Mouse (Mus musculus) liver, embryonic 15.5 days (tissue): Measurements from ENCODE around the gene Plxnc1. TPM values are rescaled to one million over a fixed set of nuclear protein-coding genes. Genes with fewer than 3 reads are reported as not detected.

Source experiments
- ATAC-seq: fragments of 200-750 bp; cut with Nextera tagmentation; 2 replicates; pipeline ENCODE4 v1.8.0; 2017; ENCODE audit warnings: moderate number of reproducible peaks, mild to moderate bottlenecking, moderate library complexity; ENCODE audit not compliant: insufficient read depth
- H3K27ac ChIP-seq: fragments of 300-500 bp; sonication (generic); replicated peaks from 2 replicates; pipeline ENCODE4 v1.5.1; 2015; ENCODE audit warnings: mild to moderate bottlenecking, inconsistent platforms
- H3K27me3 ChIP-seq: fragments of 300-500 bp; sonication (generic); 2 replicates; pipeline ENCODE4 v1.6.1; 2015; ENCODE audit warnings: mild to moderate bottlenecking, inconsistent platforms
- H3K36me3 ChIP-seq: fragments of 300-500 bp; sonication (generic); replicated peaks from 2 replicates; pipeline ENCODE4 v1.6.1; 2015; ENCODE audit warnings: moderate library complexity, mild to moderate bottlenecking, inconsistent platforms
- H3K4me1 ChIP-seq: fragments of 300-500 bp; sonication (generic); replicated peaks from 2 replicates; pipeline ENCODE4 v1.6.1; 2015; ENCODE audit warnings: inconsistent platforms
- H3K4me2 ChIP-seq: fragments of 300-500 bp; sonication (generic); 2 replicates; pipeline ENCODE4 v1.6.1; 2015; ENCODE audit warnings: moderate library complexity, mild to moderate bottlenecking, inconsistent platforms
- H3K4me3 ChIP-seq: fragments of 300-500 bp; sonication (generic); replicated peaks from 2 replicates; pipeline ENCODE4 v1.5.1; 2015; ENCODE audit warnings: mild to moderate bottlenecking, inconsistent platforms
- H3K9ac ChIP-seq: fragments of 300-500 bp; sonication (generic); 2 replicates; pipeline ENCODE4 v1.6.1; 2015; ENCODE audit warnings: moderate library complexity, mild to moderate bottlenecking, inconsistent platforms
- H3K9me3 ChIP-seq: fragments of 300-500 bp; sonication (generic); replicated peaks from 2 replicates; pipeline ENCODE4 v1.6.1; 2016; ENCODE audit warnings: inconsistent platforms
- WGBS: fragments of 180-500 bp; shearing (Covaris S2); methylation state at CpG from one replicate; pipeline ENCODE4 v1.1.7; 2015; ENCODE audit warnings: mixed read lengths; ENCODE audit not compliant: insufficient replicate concordance; 5-methylcytosine and 5-hydroxymethylcytosine counted together
- polyA plus RNA-seq: library from polyadenylated mRNA; unstranded; fragments of >200 nt; fragmentation: Nextera tagmentation; extraction: Ambion mirVana; gene quantifications from 2 replicates; pipeline ENCODE4 v1.2.1, GENCODE M21; 2015

Gene Plxnc1
- polyA plus RNA-seq: 2.1 and 2.2 TPM in 2 replicates

GRCm38 (mm10) chr10:94944691-94945205 lies at the start of gene Plxnc1:
TSS of gene Plxnc1 (minus strand) at chr10:94944835.
- Histone ChIP-seq H3K9me3 (no peaks in the 10 kb centered on the region), H3K27me3 (peaks cover 86% of the 10 kb centered on the region), H3K4me3 (peak within 1 kb of the TSS; percentile 72), H3K27ac (peak within 1 kb of the TSS; percentile 61), H3K4me2 (peak within 1 kb of the TSS; percentile 98), H3K9ac (peak within 1 kb of the TSS; percentile 70), H3K36me3 (no peaks in the 10 kb centered on the region), H3K4me1 (peaks cover 60% of the 10 kb centered on the region)
- ATAC-seq: peak; percentile 45
- under 1% methylated on average over 43 of the region's 57 CpGs for WGBS

GRCm38 (mm10) chr10:94992127-94992526 lies 47.5 kb upstream of the Plxnc1 start:
- no peaks in the 10 kb centered on the region; the same call in 1 of the 2 replicates for H3K4me1 ChIP-seq
- no peaks in the 10 kb centered on the region for H3K36me3 ChIP-seq
- no peak for ATAC-seq
- H3K4me3 ChIP-seq: 0 out of 2 replicates have a peak overlapping the region, but pooled peaks have one; percentile 20
- WGBS: 11% methylated on average over 9 of the region's 9 CpGs
- H3K9me3 ChIP-seq: no peaks in the 10 kb centered on the region
- no peak overlapping the region for H3K27ac ChIP-seq
- peak overlapping the region; percentile 43 for H3K4me2 ChIP-seq
- H3K9ac ChIP-seq: no peak overlapping the region
- H3K27me3 ChIP-seq: peaks cover 6% of the 10 kb centered on the region

GRCm38 (mm10) chr10:94991564-94992097 lies 47.0 kb upstream of the Plxnc1 start:
- H3K9me3 ChIP-seq: no peaks in the 10 kb centered on the region
- H3K4me3 ChIP-seq: peak overlapping the region; percentile 20; the same call in 1 of the 2 replicates
- H3K9ac ChIP-seq: no peak overlapping the region
- no peak for ATAC-seq
- H3K27me3 ChIP-seq: peaks cover 6% of the 10 kb centered on the region
- no peaks in the 10 kb centered on the region; the same call in 1 of the 2 replicates for H3K4me1 ChIP-seq
- no peak overlapping the region for H3K27ac ChIP-seq
- peak overlapping the region; percentile 43 for H3K4me2 ChIP-seq
- 11% methylated on average over 17 of the region's 17 CpGs for WGBS
- no peaks in the 10 kb centered on the region for H3K36me3 ChIP-seq

GRCm38 (mm10) chr10:94990768-94991563 lies 46.3 kb upstream of the Plxnc1 start:
- no peak for ATAC-seq
- Histone ChIP-seq H3K27ac (no peak overlapping the region), H3K27me3 (peaks cover 6% of the 10 kb centered on the region), H3K9ac (no peak overlapping the region), H3K36me3 (no peaks in the 10 kb centered on the region), H3K4me3 (no peak overlapping the region), H3K4me1 (no peaks in the 10 kb centered on the region; the same call in 1 of the 2 replicates), H3K4me2 (peak overlapping the region; percentile 43), H3K9me3 (no peaks in the 10 kb centered on the region)
- 25% methylated on average over 17 of the region's 17 CpGs for WGBS

- no peak overlapping the region for H3K4me2 ChIP-seq
- no peaks in the 10 kb centered on the region for H3K36me3 ChIP-seq
- H3K4me1 ChIP-seq: no peaks in the 10 kb centered on the region; the same call in 1 of the 2 replicates
- ATAC-seq: no peak
- WGBS: 53% methylated on average over 5 of the region's 5 CpGs
- H3K4me3 ChIP-seq: no peak overlapping the region
- H3K9ac ChIP-seq: no peak overlapping the region
- H3K9me3 ChIP-seq: no peaks in the 10 kb centered on the region
- peaks cover 6% of the 10 kb centered on the region for H3K27me3 ChIP-seq
- H3K27ac ChIP-seq: no peak overlapping the region
Measured at GRCm38 (mm10) chr10:94989321-94989720, 44.7 kb upstream of the Plxnc1 start.

- H3K27me3 ChIP-seq: no peaks in the 10 kb centered on the region
- no peak for ATAC-seq
- no peaks in the 10 kb centered on the region for H3K4me1 ChIP-seq
- 21% methylated on average over 1 of the region's 1 CpGs for WGBS
- H3K4me2 ChIP-seq: no peak overlapping the region
- H3K4me3 ChIP-seq: no peak overlapping the region
- no peak overlapping the region for H3K9ac ChIP-seq
- H3K9me3 ChIP-seq: no peaks in the 10 kb centered on the region
- no peak overlapping the region for H3K27ac ChIP-seq
- H3K36me3 ChIP-seq: no peaks in the 10 kb centered on the region
Measured at GRCm38 (mm10) chr10:94985103-94985502, 40.5 kb upstream of the Plxnc1 start.

GRCm38 (mm10) chr10:94982528-94982927 lies 37.9 kb upstream of the Plxnc1 start:
- 68% methylated on average over 8 of the region's 8 CpGs for WGBS
- Histone ChIP-seq H3K27ac (no peak overlapping the region), H3K9me3 (no peaks in the 10 kb centered on the region), H3K36me3 (no peaks in the 10 kb centered on the region), H3K27me3 (no peaks in the 10 kb centered on the region), H3K9ac (no peak overlapping the region), H3K4me1 (no peaks in the 10 kb centered on the region), H3K4me2 (no peak overlapping the region), H3K4me3 (no peak overlapping the region)
- ATAC-seq: no peak

- H3K27me3 ChIP-seq: no peaks in the 10 kb centered on the region
- no peaks in the 10 kb centered on the region for H3K36me3 ChIP-seq
- H3K4me1 ChIP-seq: no peaks in the 10 kb centered on the region
- H3K9me3 ChIP-seq: no peaks in the 10 kb centered on the region
- no peak overlapping the region for H3K9ac ChIP-seq
- H3K4me2 ChIP-seq: no peak overlapping the region
- no peak overlapping the region for H3K27ac ChIP-seq
- ATAC-seq: no peak
- no peak overlapping the region for H3K4me3 ChIP-seq
- 47% methylated on average over 12 of the region's 12 CpGs for WGBS
Measured at GRCm38 (mm10) chr10:94981466-94982138, 37.0 kb upstream of the Plxnc1 start.

GRCm38 (mm10) chr10:94978265-94978822 lies 33.7 kb upstream of the Plxnc1 start:
- WGBS: 58% methylated on average over 5 of the region's 5 CpGs
- H3K27ac ChIP-seq: no peak overlapping the region
- no peak overlapping the region for H3K9ac ChIP-seq
- ATAC-seq: no peak
- H3K36me3 ChIP-seq: no peaks in the 10 kb centered on the region
- H3K4me2 ChIP-seq: no peak overlapping the region
- H3K9me3 ChIP-seq: no peaks in the 10 kb centered on the region
- H3K4me3 ChIP-seq: no peak overlapping the region
- H3K4me1 ChIP-seq: no peaks in the 10 kb centered on the region
- no peaks in the 10 kb centered on the region for H3K27me3 ChIP-seq

- Histone ChIP-seq H3K9me3 (no peaks in the 10 kb centered on the region), H3K27me3 (no peaks in the 10 kb centered on the region), H3K36me3 (no peaks in the 10 kb centered on the region), H3K27ac (no peak overlapping the region), H3K4me2 (no peak overlapping the region), H3K4me1 (no peaks in the 10 kb centered on the region), H3K9ac (no peak overlapping the region), H3K4me3 (no peak overlapping the region)
- 46% methylated on average over 5 of the region's 5 CpGs for WGBS
- no peak for ATAC-seq
Measured at GRCm38 (mm10) chr10:94976329-94976728, 31.7 kb upstream of the Plxnc1 start.

GRCm38 (mm10) chr10:94975099-94975496 lies 30.5 kb upstream of the Plxnc1 start:
- no peaks in the 10 kb centered on the region for H3K36me3 ChIP-seq
- no peaks in the 10 kb centered on the region for H3K9me3 ChIP-seq
- no peaks in the 10 kb centered on the region for H3K4me1 ChIP-seq
- no peak for ATAC-seq
- no peaks in the 10 kb centered on the region for H3K27me3 ChIP-seq
- no peak overlapping the region for H3K4me3 ChIP-seq
- no peak overlapping the region for H3K27ac ChIP-seq
- WGBS: 62% methylated on average over 4 of the region's 4 CpGs
- no peak overlapping the region for H3K9ac ChIP-seq
- H3K4me2 ChIP-seq: no peak overlapping the region
